Mouse (Mus musculus): Measurements from ENCODE around the gene Lrig2. TPM values are rescaled to one million over a fixed set of nuclear protein-coding genes. Genes with fewer than 3 reads are reported as not detected.

Gene Lrig2
- polyA plus RNA-seq, 1 experiment: 4.8 TPM

GRCm38 (mm10) chr3:104442357-104442756 lies 69.4 kb downstream of the Lrig2 start:
- Histone ChIP-seq H3K27me3 (ENCODE audit: control insufficient read depth, insufficient read depth, insufficient read length) (no peaks in the 10 kb centered on the region), H3K4me3 (no peak overlapping the region), H3ac (ENCODE audit: control insufficient read depth, insufficient read length) (no peak overlapping the region), H3K4me2 (ENCODE audit: low read depth) (peak overlapping the region; percentile 68), H3K79me2 (ENCODE audit: control insufficient read depth, insufficient read depth) (no peaks in the 10 kb centered on the region), H3K36me3 (ENCODE audit: control insufficient read depth, insufficient read depth) (no peaks in the 10 kb centered on the region)
- TF ChIP-seq REST (IDR thresholded peaks at IDR 0.05; ENCODE audit: insufficient read depth, insufficient read length) (no peak), MYOD1 (IDR thresholded peaks at IDR 0.05; ENCODE audit: control insufficient read depth in 1 of 3, insufficient read length in 2 of 3, low read depth in 2 of 3) (no peak), SRF (IDR thresholded peaks at IDR 0.05; ENCODE audit: control insufficient read depth, insufficient read length, low read depth) (no peak), POLR2A (IDR thresholded peaks at IDR 0.05; ENCODE audit: insufficient read length, low read depth) (no peak), E2F4 (IDR thresholded peaks at IDR 0.05; ENCODE audit: insufficient read depth) (no peak)

GRCm38 (mm10) chr3:104441870-104442283 lies 69.8 kb downstream of the Lrig2 start:
- Histone ChIP-seq H3K4me3 (no peak overlapping the region), H3K27me3 (ENCODE audit: control insufficient read depth, insufficient read depth, insufficient read length) (no peaks in the 10 kb centered on the region), H3K4me2 (ENCODE audit: low read depth) (peak overlapping the region; percentile 68), H3ac (ENCODE audit: control insufficient read depth, insufficient read length) (no peak overlapping the region), H3K79me2 (ENCODE audit: control insufficient read depth, insufficient read depth) (no peaks in the 10 kb centered on the region), H3K36me3 (ENCODE audit: control insufficient read depth, insufficient read depth) (no peaks in the 10 kb centered on the region)
- TF ChIP-seq TCF12 (IDR thresholded peaks at IDR 0.05; ENCODE audit: insufficient read depth, poor library complexity, severe bottlenecking) (no peak), E2F4 (IDR thresholded peaks at IDR 0.05; ENCODE audit: insufficient read depth) (no peak), POLR2AphosphoS2 (IDR thresholded peaks at IDR 0.05; ENCODE audit: insufficient read length, low read depth) (no peak), SRF (IDR thresholded peaks at IDR 0.05; ENCODE audit: control insufficient read depth, insufficient read length, low read depth) (no peak), MYOD1 (IDR thresholded peaks at IDR 0.05; ENCODE audit: control insufficient read depth in 1 of 3, insufficient read length in 2 of 3, low read depth in 2 of 3) (no peak), TCF3 (IDR thresholded peaks at IDR 0.05; ENCODE audit: insufficient read length, low read depth) (no peak), POLR2A (IDR thresholded peaks at IDR 0.05; ENCODE audit: insufficient read length, low read depth) (peak; percentile 25), MYOG (IDR thresholded peaks at IDR 0.05; ENCODE audit: control insufficient read depth in 1 of 3, insufficient read depth in 1 of 3, insufficient read length in 2 of 3, low read depth in 2 of 3) (no peak), USF1 (IDR thresholded peaks at IDR 0.05; ENCODE audit: low read depth) (no peak), MAX (IDR thresholded peaks at IDR 0.05; ENCODE audit: low read depth) (no peak), REST (IDR thresholded peaks at IDR 0.05; ENCODE audit: insufficient read depth, insufficient read length) (no peak), CEBPB (IDR thresholded peaks at IDR 0.05; ENCODE audit: insufficient read depth, poor library complexity, severe bottlenecking) (peak; percentile 92)

GRCm38 (mm10) chr3:104441435-104441834 lies 70.3 kb downstream of the Lrig2 start:
- H3K27me3 ChIP-seq (ENCODE audit: control insufficient read depth, insufficient read depth, insufficient read length): no peaks in the 10 kb centered on the region
- H3K4me3 ChIP-seq: no peak overlapping the region
- H3ac ChIP-seq (ENCODE audit: control insufficient read depth, insufficient read length): no peak overlapping the region
- H3K4me2 ChIP-seq (ENCODE audit: low read depth): peak overlapping the region; percentile 68
- no peaks in the 10 kb centered on the region for H3K79me2 ChIP-seq (ENCODE audit: control insufficient read depth, insufficient read depth)
- no peak for TF ChIP-seq POLR2A (IDR thresholded peaks at IDR 0.05; ENCODE audit: insufficient read length, low read depth)
- TF ChIP-seq TCF12 (IDR thresholded peaks at IDR 0.05; ENCODE audit: insufficient read depth, poor library complexity, severe bottlenecking): no peak
- TF ChIP-seq POLR2AphosphoS2 (IDR thresholded peaks at IDR 0.05; ENCODE audit: insufficient read length, low read depth): no peak
- H3K36me3 ChIP-seq (ENCODE audit: control insufficient read depth, insufficient read depth): no peaks in the 10 kb centered on the region

- H3K79me2 ChIP-seq (ENCODE audit: control insufficient read depth, insufficient read depth): no peaks in the 10 kb centered on the region
- no peak overlapping the region for H3K4me3 ChIP-seq
- no peak overlapping the region for H3ac ChIP-seq (ENCODE audit: control insufficient read depth, insufficient read length)
- H3K36me3 ChIP-seq (ENCODE audit: control insufficient read depth, insufficient read depth): no peaks in the 10 kb centered on the region
- no peak overlapping the region for H3K4me2 ChIP-seq (ENCODE audit: low read depth)
- no peaks in the 10 kb centered on the region for H3K27me3 ChIP-seq (ENCODE audit: control insufficient read depth, insufficient read depth, insufficient read length)
- TF ChIP-seq TCF12 (IDR thresholded peaks at IDR 0.05; ENCODE audit: insufficient read depth, poor library complexity, severe bottlenecking) (peak; percentile 78), SRF (IDR thresholded peaks at IDR 0.05; ENCODE audit: control insufficient read depth, insufficient read length, low read depth) (no peak), MYOD1 (IDR thresholded peaks at IDR 0.05; ENCODE audit: control insufficient read depth in 1 of 3, insufficient read length in 2 of 3, low read depth in 2 of 3) (peak; percentile 83 to 99 (median 94)), TCF3 (IDR thresholded peaks at IDR 0.05; ENCODE audit: insufficient read length, low read depth) (peak; percentile 74), USF1 (IDR thresholded peaks at IDR 0.05; ENCODE audit: low read depth) (no peak), CEBPB (IDR thresholded peaks at IDR 0.05; ENCODE audit: insufficient read depth, poor library complexity, severe bottlenecking) (no peak), POLR2AphosphoS2 (IDR thresholded peaks at IDR 0.05; ENCODE audit: insufficient read length, low read depth) (no peak), MYOG (IDR thresholded peaks at IDR 0.05; ENCODE audit: control insufficient read depth in 1 of 3, insufficient read depth in 1 of 3, insufficient read length in 2 of 3, low read depth in 2 of 3) (peak; percentile 35 to 92 (median 71))
Observed at GRCm38 (mm10) chr3:104438777-104439176, 72.9 kb downstream of the Lrig2 start.

GRCm38 (mm10) chr3:104437576-104437975 lies 74.1 kb downstream of the Lrig2 start:
- no peak overlapping the region for H3ac ChIP-seq (ENCODE audit: control insufficient read depth, insufficient read length)
- no peak overlapping the region for H3K4me3 ChIP-seq
- TF ChIP-seq POLR2AphosphoS2 (IDR thresholded peaks at IDR 0.05; ENCODE audit: insufficient read length, low read depth): no peak
- H3K27me3 ChIP-seq (ENCODE audit: control insufficient read depth, insufficient read depth, insufficient read length): no peaks in the 10 kb centered on the region
- no peaks in the 10 kb centered on the region for H3K79me2 ChIP-seq (ENCODE audit: control insufficient read depth, insufficient read depth)
- H3K36me3 ChIP-seq (ENCODE audit: control insufficient read depth, insufficient read depth): no peaks in the 10 kb centered on the region
- no peak overlapping the region for H3K4me2 ChIP-seq (ENCODE audit: low read depth)

Measured in myocyte (in vitro differentiated cells).